Comparison of ENCODE assay signal across 10 mouse cellular contexts in the genomic region with DNA sequence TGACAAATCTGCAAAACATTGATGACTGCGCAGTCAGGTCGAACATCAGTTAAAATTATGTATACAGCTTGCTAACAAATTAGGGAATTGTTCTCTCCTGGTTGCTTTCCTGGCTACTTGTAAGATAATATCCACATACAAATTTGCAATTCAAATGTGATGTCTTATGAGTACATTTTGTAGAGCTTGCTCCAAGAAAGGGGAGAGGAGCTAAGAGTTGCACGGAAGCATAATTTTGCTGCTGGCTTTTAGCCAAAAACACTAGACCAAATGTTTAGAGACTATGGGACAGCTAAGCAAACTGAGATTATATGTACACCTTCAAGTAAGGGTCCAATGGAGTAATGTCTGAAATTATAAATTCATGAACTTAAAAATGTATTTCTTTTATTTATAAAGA.
"Had no signal": no experiment of that assay in that cellular context is flagged by ENCODE, and none has a peak within 500 bp of the region (broad histone marks: within the 10 kb centered on the region; RNA-seq: fewer than 3 reads in every experiment).

No protein-coding gene starts in this region.

- H3K4me1 ChIP-seq: liver, embryonic 15.5 days had no signal

- H3K4me2 ChIP-seq: liver, embryonic 11.5 days; liver, embryonic 15.5 days had no signal

- H3K27me3 ChIP-seq: liver, embryonic 15.5 days had no signal

- H3K9me3 ChIP-seq: limb, embryonic 10.5 days; liver, embryonic 15.5 days had no signal

- H3K4me3 ChIP-seq: limb, embryonic 10.5 days; liver, embryonic 15.5 days had no signal

- DNase-seq: kidney, adult 18-20 months; kidney, postnatal 10 days; kidney, postnatal 4 days; lung, postnatal 36 days; thymus, postnatal 4 days had no signal

- H3K9ac ChIP-seq: liver, embryonic 15.5 days had no signal

- H3K36me3 ChIP-seq: limb, embryonic 10.5 days; liver, embryonic 15.5 days had no signal

- ATAC-seq: lung, postnatal 0 days had no signal

- H3K27ac ChIP-seq: limb, embryonic 10.5 days; liver, embryonic 15.5 days; stomach, postnatal 0 days had no signal
